Mouse (Mus musculus): Measurements from ENCODE around the gene Bola1.
A peak's percentile ranks its signal among the peaks of the same experiment; 100 is the strongest.
"Not testable (repeated sequence)": the region's sequence is repeated elsewhere in the genome, so short reads cannot be mapped to it uniquely, and the experiment has no call there.

Bola1 gene

GRCm38 (mm10) chr3:96219661-96220130, at the start of gene Bola1, which contains the start of gene Hist2h2ab:
TSS of gene Bola1 (minus strand) at chr3:96219709.
TSS of gene Hist2h2ab (plus strand) at chr3:96219865.
- DNase-seq (ENCODE audit: extremely low spot score, low read depth, low spot score), result peak; percentile 90

- DNase-seq (ENCODE audit: extremely low spot score, low read depth, low spot score), result not testable (repeated sequence)
These were observed 49.4 kb upstream of the Bola1 start for GRCm38 (mm10) chr3:96268776-96269378.

GRCm38 (mm10) chr3:96268051-96268775, 48.7 kb upstream of the Bola1 start, which contains the start of gene Hist2h3b:
TSS of gene Hist2h3b (plus strand) at chr3:96268654.
- no peak for DNase-seq (ENCODE audit: extremely low spot score, low read depth, low spot score)

GRCm38 (mm10) chr3:96267541-96267940, 48.0 kb upstream of the Bola1 start:
- DNase-seq (ENCODE audit: extremely low spot score, low read depth, low spot score), result no peak

- DNase-seq (ENCODE audit: extremely low spot score, low read depth, low spot score), result no peak
These were observed 46.7 kb upstream of the Bola1 start for GRCm38 (mm10) chr3:96266132-96266710.

- no peak for DNase-seq (ENCODE audit: extremely low spot score, low read depth, low spot score)
These were observed 45.0 kb upstream of the Bola1 start for GRCm38 (mm10) chr3:96264404-96264949.

- DNase-seq (ENCODE audit: extremely low spot score, low read depth, low spot score), result no peak
These were observed 44.3 kb upstream of the Bola1 start for GRCm38 (mm10) chr3:96263558-96264403.

GRCm38 (mm10) chr3:96262979-96263550, 43.6 kb upstream of the Bola1 start, which contains the start of gene Hist2h4:
TSS of gene Hist2h4 (minus strand) at chr3:96263311.
- no peak for DNase-seq (ENCODE audit: extremely low spot score, low read depth, low spot score)

- DNase-seq (ENCODE audit: extremely low spot score, low read depth, low spot score), result no peak
These were observed 42.8 kb upstream of the Bola1 start for GRCm38 (mm10) chr3:96262216-96262875.

GRCm38 (mm10) chr3:96261623-96262022, 42.1 kb upstream of the Bola1 start:
- no peak for DNase-seq (ENCODE audit: extremely low spot score, low read depth, low spot score)

GRCm38 (mm10) chr3:96260220-96260619, 40.7 kb upstream of the Bola1 start:
- DNase-seq (ENCODE audit: extremely low spot score, low read depth, low spot score), result no peak

- no peak for DNase-seq (ENCODE audit: extremely low spot score, low read depth, low spot score)
These were observed 37.7 kb upstream of the Bola1 start for GRCm38 (mm10) chr3:96257190-96257589.

- DNase-seq (ENCODE audit: extremely low spot score, low read depth, low spot score), result no peak
These were observed 36.6 kb upstream of the Bola1 start for GRCm38 (mm10) chr3:96255926-96256593.

GRCm38 (mm10) chr3:96254683-96255355, 35.3 kb upstream of the Bola1 start:
- DNase-seq (ENCODE audit: extremely low spot score, low read depth, low spot score), result no peak

- no peak for DNase-seq (ENCODE audit: extremely low spot score, low read depth, low spot score)
These were observed 32.3 kb upstream of the Bola1 start for GRCm38 (mm10) chr3:96251787-96252186.

- DNase-seq (ENCODE audit: extremely low spot score, low read depth, low spot score), result no peak
These were observed 31.4 kb upstream of the Bola1 start for GRCm38 (mm10) chr3:96250890-96251289.

- DNase-seq (ENCODE audit: extremely low spot score, low read depth, low spot score), result no peak
These were observed 29.5 kb upstream of the Bola1 start for GRCm38 (mm10) chr3:96249034-96249345.

- DNase-seq (ENCODE audit: extremely low spot score, low read depth, low spot score), result no peak
These were observed 28.9 kb upstream of the Bola1 start for GRCm38 (mm10) chr3:96248141-96249033.
